ENCODE assay signal across 8 mouse cellular contexts in genomic region chr13:48967956-48968749, GRCm38 (mm10). TPM values are rescaled to one million over a fixed set of nuclear protein-coding genes. Genes with fewer than 3 reads are reported as not detected.
A peak's percentile ranks its signal among the peaks of the same experiment; 100 is the strongest.
DNase-seq lines count a peak whose midpoint lies in the region; ATAC-seq and TF ChIP-seq lines count a peak whose summit lies in the region.

Gene Fam120a, minus strand, starts transcription at chr13:48968017.

- WGBS in heart, embryonic 12.5 days = 1% methylated on average over 112 of the region's 116 CpGs
- under 1% methylated on average over 80 of the region's 116 CpGs for WGBS in kidney, embryonic 16.5 days

- H3K9ac ChIP-seq in heart, embryonic 12.5 days = peak within 1 kb of the TSS; percentile 91
- H3K9ac ChIP-seq in kidney, embryonic 16.5 days (replicated peaks; ENCODE audit: low read length) = peak within 1 kb of the TSS; percentile 83

- H3K4me1 ChIP-seq in erythroblast, embryonic 14.5 days (ENCODE audit: control insufficient read depth) = peaks cover 69% of the 10 kb centered on the region
- H3K4me1 ChIP-seq in heart, embryonic 12.5 days (replicated peaks) = peaks cover 37% of the 10 kb centered on the region
- peaks cover 49% of the 10 kb centered on the region for H3K4me1 ChIP-seq in kidney, embryonic 16.5 days (ENCODE audit: insufficient read depth, low read length)

- H3K4me3 ChIP-seq in erythroblast, embryonic 14.5 days (replicated peaks) = peak within 1 kb of the TSS; percentile 100
- peak within 1 kb of the TSS; percentile 91 for H3K4me3 ChIP-seq in heart, embryonic 12.5 days
- H3K4me3 ChIP-seq in kidney, embryonic 16.5 days (ENCODE audit: low read length) = peak within 1 kb of the TSS; percentile 72

- H3K27ac ChIP-seq in heart, embryonic 12.5 days (ENCODE audit: poor library complexity, severe bottlenecking) = peak within 1 kb of the TSS; percentile 98
- peak within 1 kb of the TSS; percentile 99 for H3K27ac ChIP-seq in kidney, embryonic 16.5 days (ENCODE audit: low read length)

- DNase-seq in CD4-positive helper T cell, adult 2 months (ENCODE audit: low read depth, low spot score) = peak; percentile 89
- DNase-seq in brain, embryonic 14.5 days (ENCODE audit: low read depth) = peak; percentile 93
- peak; percentile 93 for DNase-seq in liver
- DNase-seq in monocyte, adult 2 months (ENCODE audit: low read depth in 1 of 2, low spot score in 2 of 2) = peak; percentile 45 to 67
- DNase-seq in spleen, postnatal 14 days (ENCODE audit: low spot score in 2 of 2) = peak; percentile 71 to 74

- H3K27me3 ChIP-seq in erythroblast, embryonic 14.5 days (ENCODE audit: control insufficient read depth) = no peaks in the 10 kb centered on the region
- no peaks in the 10 kb centered on the region for H3K27me3 ChIP-seq in heart, embryonic 12.5 days (replicated peaks)
- no peaks in the 10 kb centered on the region for H3K27me3 ChIP-seq in kidney, embryonic 16.5 days (ENCODE audit: insufficient read depth, low read length)

- H3K36me3 ChIP-seq in erythroblast, embryonic 14.5 days (ENCODE audit: control insufficient read depth) = peaks cover 40% of the 10 kb centered on the region
- peaks cover 13% of the 10 kb centered on the region; the same call in 1 of the 2 replicates for H3K36me3 ChIP-seq in heart, embryonic 12.5 days
- H3K36me3 ChIP-seq in kidney, embryonic 16.5 days (ENCODE audit: insufficient read depth, low read length) = no peaks in the 10 kb centered on the region

- H3K9me3 ChIP-seq in erythroblast, embryonic 14.5 days (ENCODE audit: control insufficient read depth, low read length) = no peaks in the 10 kb centered on the region
- no peaks in the 10 kb centered on the region for H3K9me3 ChIP-seq in heart, embryonic 12.5 days (replicated peaks)
- no peaks in the 10 kb centered on the region for H3K9me3 ChIP-seq in kidney, embryonic 16.5 days (ENCODE audit: low read length)

- peak; percentile 89 for TF ChIP-seq POLR2A in brain, embryonic 14.5 days (IDR thresholded peaks at IDR 0.05; ENCODE audit: borderline replicate concordance, extremely low read depth, insufficient read depth, insufficient read length, poor library complexity, severe bottlenecking)

- ATAC-seq in heart, embryonic 12.5 days (ENCODE audit: insufficient number of reproducible peaks, low FRiP score) = peak; percentile 92
- peak; percentile 90 for ATAC-seq in kidney, embryonic 16.5 days (ENCODE audit: low FRiP score, low TSS enrichment)

- H3K4me2 ChIP-seq in heart, embryonic 12.5 days = peak within 1 kb of the TSS; percentile 87
- H3K4me2 ChIP-seq in kidney, embryonic 16.5 days (replicated peaks; ENCODE audit: low read depth, low read length) = peak within 1 kb of the TSS; percentile 84

- peak; percentile 25; the same call in 1 of the 2 replicates for TF ChIP-seq CTCF in brain, embryonic 14.5 days (IDR thresholded peaks at IDR 0.05; ENCODE audit: borderline replicate concordance, extremely low read depth, insufficient read depth, insufficient read length)

RNA-seq across cellular contexts. Expression of gene Fam120a, which starts in this region (rescaled TPM):
- polyA plus RNA-seq in brain, embryonic 14.5 days (2012; rRNA removed) = 53.8 and 63.0 TPM in 2 replicates
- 10.7 and 10.8 TPM in 2 replicates for polyA plus RNA-seq in erythroblast, embryonic 14.5 days (2012)
- polyA plus RNA-seq in heart, embryonic 12.5 days (2016; fragmentation: Nextera tagmentation; extraction: Ambion mirVana) = 20.7 and 23.5 TPM in 2 replicates
- 23.2 and 24.8 TPM in 2 replicates for polyA plus RNA-seq in kidney, embryonic 16.5 days (2015; fragmentation: Nextera tagmentation; extraction: Ambion mirVana)

Comparison
In these comparisons a context has a peak if more than half of its experiments do, and no peak if none do; other contexts are left out.
1. Peak in every context shown above with its lines: DNase-seq, ATAC-seq, H3K4me3 ChIP-seq and H3K27ac ChIP-seq.